Mouse (Mus musculus): ENCODE measurements at regions not wholly inside any gene's neighbourhood (a gene's known extent, or its start where the extent isn't known, plus 50 kb on each side); places are given as distances from the start of the nearest gene placed in this dataset.

DNA sequence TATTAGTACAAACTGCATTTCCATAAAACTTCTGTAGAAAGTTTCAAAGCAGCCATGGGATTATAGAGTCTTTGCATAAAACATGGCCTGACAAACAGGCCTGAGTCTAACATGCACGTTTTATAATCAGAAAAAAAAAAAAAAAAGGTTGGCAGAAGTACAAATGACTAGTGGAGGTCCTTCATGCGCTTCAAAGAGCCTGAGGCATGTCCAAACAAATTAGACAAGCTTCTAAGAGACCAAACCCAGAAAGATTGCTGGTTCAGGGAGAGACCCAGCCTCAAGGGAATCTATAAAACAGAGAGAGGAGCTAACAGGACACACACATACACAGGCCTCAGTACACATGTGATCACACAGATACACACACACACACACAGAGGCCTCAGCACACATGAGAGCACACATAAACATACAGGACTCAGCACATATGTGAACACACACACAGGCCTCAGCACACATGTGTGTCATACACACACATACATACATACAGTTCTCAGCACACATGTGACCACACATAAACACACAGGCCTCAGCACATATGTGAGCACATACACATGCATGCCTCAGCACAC is 57.0 kb upstream of the Gnaq start:
- Histone ChIP-seq H3K27ac (ENCODE audit: insufficient read depth, low read length) (no peak overlapping the region), H3K4me1 (ENCODE audit: control insufficient read depth, insufficient read depth, low read length) (no peaks in the 10 kb centered on the region), H3K4me3 (ENCODE audit: insufficient read depth, low read length) (no peak overlapping the region)
- TF ChIP-seq POLR2A (IDR thresholded peaks at IDR 0.05; ENCODE audit: extremely low read depth, insufficient read depth, low read length) (no peak), CTCF (IDR thresholded peaks at IDR 0.05; ENCODE audit: extremely low read depth, insufficient read depth, low read length) (no peak)

DNA sequence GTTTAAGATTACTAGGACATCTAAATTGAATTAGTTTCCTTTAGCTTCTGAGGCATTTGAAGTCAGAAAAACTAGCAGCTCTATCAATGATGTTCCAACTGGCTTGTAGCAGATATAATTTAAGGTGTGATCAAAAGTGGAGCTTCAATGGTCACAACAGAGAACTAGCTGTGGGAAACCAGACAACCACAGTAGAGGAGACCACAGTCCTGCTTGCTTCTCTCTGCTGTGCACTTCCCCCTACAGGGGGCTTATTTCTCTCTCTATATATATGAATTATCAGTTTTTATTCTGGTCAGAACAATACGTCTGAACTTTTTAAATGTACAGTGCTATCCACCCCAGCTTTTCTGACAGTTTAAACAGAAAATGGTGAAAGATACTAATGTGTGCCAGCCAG is 57.6 kb upstream of the Gnaq start:
- TF ChIP-seq POLR2A (IDR thresholded peaks at IDR 0.05; ENCODE audit: extremely low read depth, insufficient read depth, low read length) (no peak), CTCF (IDR thresholded peaks at IDR 0.05; ENCODE audit: extremely low read depth, insufficient read depth, low read length) (no peak)
- no peak overlapping the region for H3K27ac ChIP-seq (ENCODE audit: insufficient read depth, low read length)
- H3K4me1 ChIP-seq (ENCODE audit: control insufficient read depth, insufficient read depth, low read length) = no peaks in the 10 kb centered on the region
- H3K4me3 ChIP-seq (ENCODE audit: insufficient read depth, low read length) = no peak overlapping the region

DNA sequence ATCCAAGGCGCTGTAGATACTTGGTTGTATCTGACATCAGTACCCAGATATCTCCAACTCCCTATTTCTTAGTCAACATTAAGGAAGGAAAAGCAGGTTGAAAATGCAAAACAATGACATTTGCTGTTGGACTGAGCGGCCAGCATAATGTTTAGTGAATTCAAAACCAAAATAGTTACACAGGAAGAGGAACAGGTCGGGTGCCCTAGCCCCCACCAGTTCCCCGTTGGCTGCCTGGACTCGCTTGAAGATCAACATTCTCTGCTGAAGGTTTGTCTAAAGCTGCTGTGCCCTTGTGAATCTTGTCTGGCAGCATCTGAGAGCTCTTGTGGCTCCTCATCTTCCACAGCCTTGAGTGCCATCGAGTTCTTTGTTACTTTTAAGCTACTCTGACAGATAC is 65.3 kb upstream of the Gnaq start:
- no peaks in the 10 kb centered on the region for H3K4me1 ChIP-seq (ENCODE audit: control insufficient read depth, insufficient read depth, low read length)
- no peak for TF ChIP-seq CTCF (IDR thresholded peaks at IDR 0.05; ENCODE audit: extremely low read depth, insufficient read depth, low read length)
- no peak for TF ChIP-seq POLR2A (IDR thresholded peaks at IDR 0.05; ENCODE audit: extremely low read depth, insufficient read depth, low read length)
- H3K4me3 ChIP-seq (ENCODE audit: insufficient read depth, low read length) = no peak overlapping the region
- no peak overlapping the region for H3K27ac ChIP-seq (ENCODE audit: insufficient read depth, low read length)

DNA sequence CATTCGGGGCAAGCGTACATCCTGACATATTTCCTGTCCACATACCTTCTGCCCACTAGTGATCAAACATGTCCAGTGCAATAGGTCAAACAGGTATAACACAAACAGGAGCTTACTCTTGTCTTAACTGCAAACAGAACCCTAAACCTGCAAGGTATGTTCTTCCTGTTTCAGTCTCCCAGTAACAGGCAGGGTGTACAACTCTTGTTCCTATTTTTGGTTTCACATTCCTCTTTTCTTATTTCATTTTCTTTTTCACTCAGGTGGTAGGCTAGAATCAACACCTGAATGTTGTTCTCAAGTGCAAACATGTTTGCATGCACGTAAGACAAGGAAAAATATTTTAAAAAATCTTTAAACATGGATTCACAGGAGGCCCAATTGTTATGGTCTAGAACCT is 67.7 kb upstream of the Gnaq start:
- Histone ChIP-seq H3K4me3 (ENCODE audit: insufficient read depth, low read length) (no peak overlapping the region), H3K4me1 (ENCODE audit: control insufficient read depth, insufficient read depth, low read length) (no peaks in the 10 kb centered on the region), H3K27ac (ENCODE audit: insufficient read depth, low read length) (no peak overlapping the region)
- TF ChIP-seq POLR2A (IDR thresholded peaks at IDR 0.05; ENCODE audit: extremely low read depth, insufficient read depth, low read length) (no peak), CTCF (IDR thresholded peaks at IDR 0.05; ENCODE audit: extremely low read depth, insufficient read depth, low read length) (no peak)

DNA sequence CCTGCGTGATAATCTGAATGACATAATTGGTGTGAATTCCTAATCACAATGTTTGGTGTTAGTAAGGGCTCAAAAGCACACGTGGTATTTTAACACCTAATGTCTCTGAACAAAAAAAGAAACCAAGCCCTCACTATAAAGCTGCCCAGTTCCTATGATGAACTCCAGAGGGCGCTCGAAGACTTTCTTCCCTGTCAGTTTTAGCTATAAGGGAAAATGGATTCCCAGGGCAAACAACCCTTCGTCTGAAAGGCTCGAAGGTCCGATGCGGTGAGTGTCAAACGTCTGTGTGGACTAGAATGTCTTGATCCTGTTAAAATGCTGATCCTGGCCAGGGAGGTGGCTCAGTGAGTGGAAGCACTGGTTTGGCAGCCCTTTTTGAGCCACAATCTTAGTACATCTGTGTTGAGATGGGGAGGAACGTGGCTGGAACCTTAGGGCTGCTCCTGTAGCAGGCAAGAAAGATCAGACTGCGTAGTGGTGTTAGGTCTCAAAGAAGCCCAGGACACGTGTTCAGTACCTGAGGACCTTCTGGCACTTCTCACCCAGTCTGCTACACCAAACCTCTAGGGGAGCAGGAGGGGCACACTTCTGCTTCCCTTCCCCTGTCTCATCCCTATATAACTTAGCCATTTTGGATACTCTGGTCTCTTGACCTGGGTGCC is 68.6 kb upstream of the Gnaq start:
- H3K4me1 ChIP-seq (ENCODE audit: control insufficient read depth, insufficient read depth, low read length) = no peaks in the 10 kb centered on the region
- no peak overlapping the region for H3K27ac ChIP-seq (ENCODE audit: insufficient read depth, low read length)
- peak overlapping the region; percentile 32 for H3K4me3 ChIP-seq (ENCODE audit: insufficient read depth, low read length)
- no peak for TF ChIP-seq POLR2A (IDR thresholded peaks at IDR 0.05; ENCODE audit: extremely low read depth, insufficient read depth, low read length)
- TF ChIP-seq CTCF (IDR thresholded peaks at IDR 0.05; ENCODE audit: extremely low read depth, insufficient read depth, low read length) = peak; percentile 72

DNA sequence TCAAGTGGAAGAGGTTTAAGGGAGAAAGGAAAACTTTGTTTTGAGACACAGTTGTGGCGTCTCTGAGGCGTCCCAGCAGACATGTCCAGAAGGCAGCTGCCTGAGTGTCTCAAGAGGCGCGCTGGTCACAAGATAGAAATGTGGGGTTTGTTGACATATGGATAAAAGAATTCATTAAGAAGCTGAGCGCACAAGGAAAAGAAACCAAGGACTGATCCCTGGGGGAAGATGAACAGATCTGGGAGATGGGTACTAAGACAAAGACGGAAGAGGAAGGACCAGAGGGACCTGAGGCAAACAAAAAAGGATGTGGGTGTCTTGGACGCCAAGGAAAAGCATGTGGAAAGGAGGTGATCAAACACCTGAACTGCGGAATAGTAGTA is 69.1 kb upstream of the Gnaq start:
- Histone ChIP-seq H3K27ac (ENCODE audit: insufficient read depth, low read length) (no peak overlapping the region), H3K4me1 (ENCODE audit: control insufficient read depth, insufficient read depth, low read length) (no peaks in the 10 kb centered on the region), H3K4me3 (ENCODE audit: insufficient read depth, low read length) (no peak overlapping the region; the same call in 1 of the 2 replicates)
- no peak for TF ChIP-seq CTCF (IDR thresholded peaks at IDR 0.05; ENCODE audit: extremely low read depth, insufficient read depth, low read length)
- no peak for TF ChIP-seq POLR2A (IDR thresholded peaks at IDR 0.05; ENCODE audit: extremely low read depth, insufficient read depth, low read length)

DNA sequence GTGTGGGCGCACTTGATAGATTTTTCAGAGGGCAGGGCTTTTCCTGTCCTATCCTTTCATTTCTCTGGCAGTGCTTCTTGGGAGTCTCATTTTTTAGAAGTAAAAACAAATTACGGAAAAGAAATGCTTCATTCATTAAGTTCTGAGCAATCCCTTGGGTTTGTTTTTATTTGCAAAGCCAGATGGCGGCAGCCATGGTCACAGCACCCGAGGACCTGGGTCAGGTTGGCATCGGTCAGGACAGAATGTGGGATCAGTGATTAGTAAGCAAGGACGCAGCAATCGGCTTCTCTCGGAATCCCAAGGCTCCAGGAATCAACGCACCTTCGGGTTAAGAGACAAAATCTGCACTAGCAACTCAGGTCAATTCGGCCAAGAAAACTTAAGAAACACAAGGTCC is 70.8 kb upstream of the Gnaq start:
- no peak for TF ChIP-seq CTCF (IDR thresholded peaks at IDR 0.05; ENCODE audit: extremely low read depth, insufficient read depth, low read length)
- TF ChIP-seq POLR2A (IDR thresholded peaks at IDR 0.05; ENCODE audit: extremely low read depth, insufficient read depth, low read length) = no peak
- Histone ChIP-seq H3K4me1 (ENCODE audit: control insufficient read depth, insufficient read depth, low read length) (no peaks in the 10 kb centered on the region), H3K27ac (ENCODE audit: insufficient read depth, low read length) (no peak overlapping the region)

DNA sequence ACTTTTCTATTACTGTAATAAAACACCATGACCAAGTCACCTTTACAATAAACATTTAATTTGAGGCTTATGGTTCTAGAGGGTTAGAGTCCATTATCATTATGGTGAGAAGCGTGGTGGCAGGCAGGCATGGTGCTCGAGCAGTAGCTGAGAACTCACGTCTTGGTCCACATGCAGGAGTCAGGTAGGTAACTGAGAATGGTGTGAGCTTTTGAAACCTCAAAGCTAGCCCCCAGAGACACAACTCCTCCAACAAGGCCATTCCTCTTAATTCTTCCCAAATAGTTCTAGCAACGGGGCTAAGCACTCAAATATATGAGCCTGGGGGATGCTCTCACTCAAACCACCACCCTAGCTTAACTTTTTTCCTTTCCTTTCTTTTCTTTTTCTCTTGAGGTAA is 73.6 kb upstream of the Gnaq start:
- no peak for TF ChIP-seq CTCF (IDR thresholded peaks at IDR 0.05; ENCODE audit: extremely low read depth, insufficient read depth, low read length)
- TF ChIP-seq POLR2A (IDR thresholded peaks at IDR 0.05; ENCODE audit: extremely low read depth, insufficient read depth, low read length) = no peak
- Histone ChIP-seq H3K4me3 (ENCODE audit: insufficient read depth, low read length) (no peak overlapping the region), H3K4me1 (ENCODE audit: control insufficient read depth, insufficient read depth, low read length) (no peaks in the 10 kb centered on the region), H3K27ac (ENCODE audit: insufficient read depth, low read length) (no peak overlapping the region)

More for the DNA sequence above, 70.8 kb upstream of the Gnaq start:
- no peak overlapping the region for H3K4me3 ChIP-seq (ENCODE audit: insufficient read depth, low read length)

DNA sequence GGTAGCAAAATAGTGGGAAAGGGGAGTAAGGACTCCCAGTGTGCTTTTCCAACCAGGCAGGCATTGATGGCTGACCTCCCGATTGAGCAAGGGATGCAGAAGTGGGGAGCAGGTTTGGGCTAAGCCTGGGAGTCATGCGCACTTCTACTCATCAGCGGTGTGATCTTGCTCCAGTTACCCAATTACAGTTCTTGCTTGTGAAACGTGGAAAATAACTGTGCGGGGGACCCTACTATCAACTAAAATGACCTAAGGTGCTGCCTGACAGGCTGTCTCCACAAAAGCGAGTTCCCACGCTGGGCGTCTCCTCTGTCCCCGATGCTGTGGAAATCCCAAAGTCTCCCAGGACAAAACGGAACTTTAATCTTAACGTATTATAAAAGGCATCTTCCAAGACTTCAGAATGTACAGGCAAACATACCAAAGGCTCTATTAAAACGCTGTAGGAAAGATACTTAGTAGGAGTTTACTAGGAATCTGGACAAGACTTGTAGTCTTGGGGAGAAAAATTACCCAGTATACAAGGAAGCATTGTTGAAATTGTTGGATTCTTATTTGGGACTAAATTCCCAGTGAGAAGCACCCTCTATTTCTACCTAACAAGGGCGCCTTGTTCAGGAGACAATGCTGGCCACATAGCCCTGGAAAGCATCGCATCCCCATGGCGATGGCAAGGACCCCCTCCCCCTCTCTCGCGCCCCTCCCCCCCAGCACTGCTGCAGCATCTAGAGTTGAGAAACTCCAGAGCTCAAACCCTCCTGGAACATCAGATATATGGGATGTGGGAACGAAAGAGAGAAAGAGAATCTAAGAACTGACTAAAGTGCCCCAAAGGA is 65.6 kb upstream of the Cep78 start:
- TF ChIP-seq POLR2A (IDR thresholded peaks at IDR 0.05; ENCODE audit: extremely low read depth, insufficient read depth, low read length) (peak; percentile 59; the same call in 1 of the 2 replicates), CTCF (IDR thresholded peaks at IDR 0.05; ENCODE audit: extremely low read depth, insufficient read depth, low read length) (no peak)
- H3K27ac ChIP-seq (ENCODE audit: insufficient read depth, low read length) = peak overlapping the region; percentile 95
- H3K4me1 ChIP-seq (ENCODE audit: control insufficient read depth, insufficient read depth, low read length) = peaks cover 2% of the 10 kb centered on the region; the same call in 1 of the 2 replicates
- peak overlapping the region; percentile 66 for H3K4me3 ChIP-seq (ENCODE audit: insufficient read depth, low read length)

Data from cortical plate, adult 2 months (tissue).